Mouse (Mus musculus) E14TG2a.4 (cell line): ENCODE measurements at regions not wholly inside any gene's neighbourhood (a gene's known extent, or its start where the extent isn't known, plus 50 kb on each side); places are given as distances from the start of the nearest gene placed in this dataset.

Experiments used
- CTCF ChIP-seq: conservative IDR thresholded peaks from 2 replicates; pipeline ENCODE4 v1.5.1; 2014; ENCODE audit warnings: low read length
- NANOG ChIP-seq: IDR thresholded peaks from 2 replicates; pipeline ENCODE4 v1.6.1; 2014; ENCODE audit warnings: borderline replicate concordance, low read length, mixed read lengths
- POU5F1 ChIP-seq: IDR thresholded peaks from 2 replicates; pipeline ENCODE4 v1.6.1; 2014; ENCODE audit warnings: low read length, borderline replicate concordance

DNA sequence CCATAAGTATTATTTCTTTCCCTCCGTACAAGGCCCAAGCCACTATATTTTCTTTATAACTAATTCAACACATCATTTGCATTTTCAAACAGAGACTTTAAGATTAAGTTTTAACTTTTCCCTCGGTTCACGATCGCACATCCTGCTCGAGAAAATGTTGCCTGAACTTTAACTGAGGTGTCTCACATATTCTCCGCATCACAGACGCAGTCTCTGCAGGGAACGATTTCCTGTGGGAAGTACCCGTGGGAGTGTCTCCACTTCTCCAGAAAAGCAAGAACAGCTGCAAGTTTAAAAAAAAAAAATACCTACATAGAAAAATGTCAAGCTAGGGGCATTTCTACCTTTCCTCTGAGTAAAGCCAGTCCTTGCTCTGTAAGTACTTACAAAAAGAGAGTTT lies 581.2 kb downstream of the Efna5 start:
- TF ChIP-seq CTCF (no peak), NANOG (no peak), POU5F1 (no peak)
